In the genomic region with DNA sequence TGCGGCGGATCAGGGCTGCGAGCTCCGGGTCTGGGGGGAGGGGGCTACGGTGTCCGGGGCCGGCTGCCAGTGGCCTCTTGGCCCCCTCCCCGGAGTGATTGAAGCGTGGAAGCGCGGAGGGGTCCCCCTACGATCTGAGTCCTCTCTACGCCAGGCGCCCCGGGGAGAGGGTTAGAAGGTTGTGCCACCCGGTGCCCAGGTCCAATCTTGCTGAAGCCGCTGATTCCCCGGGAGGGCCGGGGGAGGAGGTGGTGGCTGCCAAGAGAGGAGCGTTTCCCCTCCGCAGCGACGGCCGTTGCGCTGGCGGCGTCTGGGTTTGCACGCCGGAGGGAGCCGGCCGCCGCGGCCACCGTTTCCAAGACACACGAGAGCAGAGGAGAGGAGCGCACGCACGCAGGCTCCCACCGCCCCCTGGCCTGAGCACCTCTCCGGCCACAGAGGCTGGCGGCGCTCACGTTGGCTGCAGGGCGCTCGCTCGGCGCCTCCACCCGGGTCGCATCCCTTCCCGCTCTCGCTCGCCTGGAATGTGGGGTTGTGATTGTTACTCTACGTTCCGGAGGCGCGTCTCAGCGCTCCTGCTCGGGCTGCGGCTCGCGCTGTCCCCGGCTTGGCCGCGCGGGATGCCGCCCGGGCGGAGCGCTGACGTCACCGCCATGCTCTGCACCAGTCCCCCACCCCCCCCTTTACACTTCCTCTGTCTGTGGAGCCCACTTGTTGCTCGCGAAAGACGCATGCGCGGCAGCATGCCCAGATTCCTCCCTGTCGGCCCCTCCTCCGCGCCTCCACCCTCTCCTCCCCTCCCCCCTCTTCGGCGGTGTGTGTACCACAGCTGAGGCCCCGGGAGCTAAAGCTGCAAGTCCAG, we compare ENCODE assay signal across 8 mouse cellular contexts. TPM values are rescaled to one million over a fixed set of nuclear protein-coding genes. Genes with fewer than 3 reads are reported as not detected.
DNase-seq lines count a peak whose midpoint lies in the region; ATAC-seq and TF ChIP-seq lines count a peak whose summit lies in the region.

A gene (minus strand): TSS at position 602 of the 862 bp plus-strand sequence.

- peak within 1 kb of the TSS; percentile 98 for H3K4me2 ChIP-seq in intestine, postnatal 0 days (replicated peaks; ENCODE audit: low read depth)
- peak within 1 kb of the TSS; percentile 95 for H3K4me2 ChIP-seq in midbrain, embryonic 13.5 days (replicated peaks)

- peak within 1 kb of the TSS; percentile 82 for H3K9ac ChIP-seq in intestine, postnatal 0 days (ENCODE audit: low read depth, low read length)
- H3K9ac ChIP-seq in midbrain, embryonic 13.5 days (replicated peaks) = peak within 1 kb of the TSS; percentile 100

- peak; percentile 98 for DNase-seq in embryo, embryonic 9.5 days (ENCODE audit: extremely low spot score)
- DNase-seq in limb, embryonic 10.5 days (ENCODE audit: low spot score) = peak; percentile 99
- peak; percentile 65 for DNase-seq in spleen, adult 12 weeks (ENCODE audit: low spot score)

- peak within 1 kb of the TSS; percentile 55 for H3K4me3 ChIP-seq in erythroblast, embryonic 14.5 days (replicated peaks)
- H3K4me3 ChIP-seq in intestine, postnatal 0 days (ENCODE audit: low read depth, low read length) = peak within 1 kb of the TSS; percentile 80
- H3K4me3 ChIP-seq in limb, embryonic 10.5 days = peak within 1 kb of the TSS; percentile 75
- H3K4me3 ChIP-seq in midbrain, embryonic 13.5 days (replicated peaks) = peak within 1 kb of the TSS; percentile 96

- peaks cover 17% of the 10 kb centered on the region for H3K4me1 ChIP-seq in erythroblast, embryonic 14.5 days (ENCODE audit: control insufficient read depth)
- peaks cover 4% of the 10 kb centered on the region; the same call in 1 of the 2 replicates for H3K4me1 ChIP-seq in intestine, postnatal 0 days (replicated peaks; ENCODE audit: control insufficient read depth, insufficient read depth, low read length)
- H3K4me1 ChIP-seq in limb, embryonic 10.5 days = peaks cover 86% of the 10 kb centered on the region
- peaks cover 65% of the 10 kb centered on the region for H3K4me1 ChIP-seq in midbrain, embryonic 13.5 days (replicated peaks)

- no peaks in the 10 kb centered on the region; the same call in 1 of the 2 replicates for H3K36me3 ChIP-seq in erythroblast, embryonic 14.5 days (ENCODE audit: control insufficient read depth)
- H3K36me3 ChIP-seq in intestine, postnatal 0 days (ENCODE audit: control insufficient read depth, insufficient read depth) = no peaks in the 10 kb centered on the region
- peaks cover 5% of the 10 kb centered on the region; the same call in 1 of the 2 replicates for H3K36me3 ChIP-seq in limb, embryonic 10.5 days
- peaks cover 18% of the 10 kb centered on the region; the same call in 1 of the 2 replicates for H3K36me3 ChIP-seq in midbrain, embryonic 13.5 days

- under 1% methylated on average over 78 of the region's 82 CpGs for WGBS in intestine, postnatal 0 days
- WGBS in limb, embryonic 10.5 days = under 1% methylated on average over 82 of the region's 82 CpGs
- WGBS in midbrain, embryonic 13.5 days = under 1% methylated on average over 71 of the region's 82 CpGs

- no peak for ATAC-seq in erythroblast, adult 5-6 weeks (replicated peaks; ENCODE audit: low FRiP score, poor library complexity, severe bottlenecking)
- peak; percentile 57 for ATAC-seq in granulocyte monocyte progenitor cell, adult 5-6 weeks (replicated peaks; ENCODE audit: poor library complexity, severe bottlenecking)
- ATAC-seq in intestine, postnatal 0 days = peak; percentile 72
- ATAC-seq in midbrain, embryonic 13.5 days = peak; percentile 87

- peak; percentile 26 for TF ChIP-seq CTCF in intestine, postnatal 0 days (IDR thresholded peaks at IDR 0.05; ENCODE audit: low read depth)

- H3K27me3 ChIP-seq in erythroblast, embryonic 14.5 days (ENCODE audit: control insufficient read depth) = peaks cover 97% of the 10 kb centered on the region
- peaks cover 11% of the 10 kb centered on the region for H3K27me3 ChIP-seq in intestine, postnatal 0 days (replicated peaks; ENCODE audit: control insufficient read depth, insufficient read depth, low read length)
- H3K27me3 ChIP-seq in limb, embryonic 10.5 days (ENCODE audit: low read depth, poor library complexity, severe bottlenecking) = peaks cover 25% of the 10 kb centered on the region
- no peaks in the 10 kb centered on the region for H3K27me3 ChIP-seq in midbrain, embryonic 13.5 days

- H3K27ac ChIP-seq in intestine, postnatal 0 days (ENCODE audit: low read depth, low read length) = peak within 1 kb of the TSS; percentile 94
- peak within 1 kb of the TSS; percentile 97 for H3K27ac ChIP-seq in limb, embryonic 10.5 days
- peak within 1 kb of the TSS; percentile 100 for H3K27ac ChIP-seq in midbrain, embryonic 13.5 days

- H3K9me3 ChIP-seq in erythroblast, embryonic 14.5 days (ENCODE audit: control insufficient read depth, low read length) = peaks cover 16% of the 10 kb centered on the region; the same call in 1 of the 2 replicates
- H3K9me3 ChIP-seq in intestine, postnatal 0 days (ENCODE audit: control insufficient read depth) = no peaks in the 10 kb centered on the region
- no peaks in the 10 kb centered on the region for H3K9me3 ChIP-seq in limb, embryonic 10.5 days (replicated peaks)
- no peaks in the 10 kb centered on the region for H3K9me3 ChIP-seq in midbrain, embryonic 13.5 days

RNA-seq across cellular contexts. Expression of the gene that starts here (rescaled TPM):
- polyA plus RNA-seq in erythroblast, embryonic 14.5 days (2012) = 0.04 and 0.05 TPM in 2 replicates
- 0.21 and 0.77 TPM in 2 replicates for total RNA-seq in erythroblast, adult 5-6 weeks (2015; ENCODE audit: low replicate concordance)
- 0.42 TPM in 1 of 2 replicates, not detected in the other for total RNA-seq in erythroblast, adult 5-6 weeks (2017; ENCODE audit: low replicate concordance)
- total RNA-seq in granulocyte monocyte progenitor cell, adult 5-6 weeks (2014; fragmentation: Nextera tagmentation) = 1.2 and 1.8 TPM in 2 replicates
- 0.15 and 0.78 TPM in 2 replicates for total RNA-seq in granulocyte monocyte progenitor cell, adult 5-6 weeks (2017)
- 10.0 and 10.7 TPM in 2 replicates for polyA plus RNA-seq in intestine, postnatal 0 days (2015; fragmentation: Nextera tagmentation; extraction: Ambion mirVana)
- polyA plus RNA-seq in limb, embryonic 10.5 days (2016; fragmentation: Nextera tagmentation; extraction: Ambion mirVana) = 11.9 and 22.6 TPM in 2 replicates
- polyA plus RNA-seq in midbrain, embryonic 13.5 days (2015; fragmentation: Nextera tagmentation; extraction: Ambion mirVana) = 65.3 and 75.5 TPM in 2 replicates

Comparison
In these comparisons a context has a peak if more than half of its experiments do, and no peak if none do; other contexts are left out.
1. RNA of the gene that starts here (polyA plus RNA-seq): 65.3 to 75.5 TPM in midbrain, embryonic 13.5 days, 11.9 to 22.6 TPM in limb, embryonic 10.5 days and 10.0 to 10.7 TPM in intestine, postnatal 0 days; 0.04 to 0.05 TPM in erythroblast, embryonic 14.5 days; every median in the first group is over 10 times any median in the second.
2. Peak in every context shown above with its lines, with median percentiles within 50 percentile points of each other: H3K4me3 ChIP-seq, DNase-seq and H3K27ac ChIP-seq.